Mouse (Mus musculus) stomach, embryonic 15.5 days (tissue): ENCODE data around the gene Myo5a. TPM values are rescaled to one million over a fixed set of nuclear protein-coding genes. Genes with fewer than 3 reads are reported as not detected.

Experiments
- ATAC-seq: fragments of 200-750 bp; cut with Nextera tagmentation; 2 replicates; pipeline ENCODE4 v1.8.0; 2017; ENCODE audit warnings: low read depth, moderate number of reproducible peaks, moderate TSS enrichment; ENCODE audit not compliant: insufficient read depth, low FRiP score
- H3K27ac ChIP-seq: fragments of 300-500 bp; sonication (generic); 2 replicates; pipeline ENCODE4 v1.5.1; 2015; ENCODE audit warnings: mild to moderate bottlenecking, inconsistent platforms
- H3K27me3 ChIP-seq: fragments of 300-500 bp; sonication (generic); replicated peaks from 2 replicates; pipeline ENCODE4 v1.6.1; 2015; ENCODE audit warnings: inconsistent platforms
- H3K36me3 ChIP-seq: fragments of 300-500 bp; sonication (generic); 2 replicates; pipeline ENCODE4 v1.6.1; 2015; ENCODE audit warnings: inconsistent platforms
- H3K4me1 ChIP-seq: fragments of 300-500 bp; sonication (generic); 2 replicates; pipeline ENCODE4 v1.6.1; 2015; ENCODE audit warnings: inconsistent platforms
- H3K4me2 ChIP-seq: fragments of 300-500 bp; sonication (generic); 2 replicates; pipeline ENCODE4 v1.6.1; 2015; ENCODE audit warnings: mild to moderate bottlenecking, inconsistent platforms
- H3K4me3 ChIP-seq: fragments of 300-500 bp; sonication (generic); replicated peaks from 2 replicates; pipeline ENCODE4 v1.5.1; 2015; ENCODE audit warnings: inconsistent platforms
- H3K9ac ChIP-seq: fragments of 300-500 bp; sonication (generic); 2 replicates; pipeline ENCODE4 v1.6.1; 2015; ENCODE audit warnings: inconsistent platforms
- H3K9me3 ChIP-seq: fragments of 300-500 bp; sonication (generic); 2 replicates; pipeline ENCODE4 v1.6.1; 2016; ENCODE audit warnings: inconsistent platforms
- WGBS: fragments of 180-500 bp; shearing (Covaris S2); methylation state at CpG from one replicate; pipeline ENCODE4 v1.1.7; 2015; 5-methylcytosine and 5-hydroxymethylcytosine counted together
- polyA plus RNA-seq: library from polyadenylated mRNA; unstranded; fragments of >200 nt; fragmentation: Nextera tagmentation; extraction: Ambion mirVana; gene quantifications from 2 replicates; pipeline ENCODE4 v1.2.1, GENCODE M21; 2015

Gene Myo5a
- polyA plus RNA-seq, 1 experiment from 2014 or later = 11.5 TPM

DNA sequence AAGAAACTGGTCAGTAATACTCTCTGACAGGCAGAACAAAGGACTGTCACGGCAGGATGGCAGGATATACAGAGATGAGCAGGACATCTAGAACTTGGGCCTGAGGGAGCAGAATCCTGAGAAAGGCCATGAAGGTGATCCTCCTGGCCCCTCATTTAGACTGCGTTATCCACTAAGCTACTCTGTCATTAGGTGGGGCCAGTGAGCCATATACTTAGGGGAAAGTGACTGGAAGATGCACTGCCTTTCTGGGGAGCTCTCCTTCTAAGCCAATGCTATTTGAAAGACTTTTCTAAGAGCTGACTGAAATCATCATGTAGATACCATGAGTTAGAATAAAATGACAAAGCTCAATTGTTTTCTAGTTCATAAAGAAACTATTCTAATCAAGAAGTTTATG lies 139.5 kb downstream of the Myo5a start:
- no peak overlapping the region for H3K4me3 ChIP-seq
- no peak for ATAC-seq
- no peak overlapping the region for H3K9ac ChIP-seq
- H3K4me2 ChIP-seq = no peak overlapping the region
- no peaks in the 10 kb centered on the region for H3K27me3 ChIP-seq
- 0 out of 2 replicates have a peak, but pooled peaks cover 3% of the 10 kb centered on the region for H3K36me3 ChIP-seq
- no peaks in the 10 kb centered on the region for H3K4me1 ChIP-seq
- H3K9me3 ChIP-seq = no peaks in the 10 kb centered on the region
- no peak overlapping the region for H3K27ac ChIP-seq
- 74% methylated on average over 2 of the region's 2 CpGs for WGBS

DNA sequence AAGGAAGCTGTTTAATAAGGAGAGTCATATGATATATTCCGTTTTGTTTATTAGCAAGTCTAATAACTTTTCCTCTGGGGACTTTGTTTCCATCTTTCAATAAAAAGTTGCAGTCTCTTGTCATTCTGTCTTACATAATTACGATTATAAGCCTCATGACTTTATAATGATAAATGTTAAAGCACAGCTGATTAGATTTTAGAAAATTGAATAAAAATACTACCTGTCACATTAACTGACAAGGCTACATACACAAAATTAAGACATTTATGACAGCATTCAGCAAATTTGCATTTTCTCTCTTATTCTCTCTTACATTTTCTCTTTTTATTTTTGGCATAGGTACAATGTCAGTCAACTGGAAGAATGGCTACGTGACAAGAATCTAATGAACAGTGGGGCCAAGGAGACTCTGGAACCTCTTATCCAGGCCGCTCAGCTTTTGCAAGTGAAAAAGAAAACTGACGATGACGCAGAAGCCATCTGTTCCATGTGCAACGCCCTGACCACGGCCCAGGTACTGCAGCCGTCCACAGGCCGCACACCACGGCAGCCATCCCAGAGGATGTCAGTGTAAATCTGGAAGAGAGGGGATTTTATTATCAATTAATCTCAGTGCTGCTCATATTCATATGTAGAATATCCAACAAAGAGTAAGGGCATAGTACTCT lies 144.1 kb downstream of the Myo5a start:
- Histone ChIP-seq H3K4me2 (no peak overlapping the region), H3K4me3 (no peak overlapping the region), H3K36me3 (0 out of 2 replicates have a peak, but pooled peaks cover 3% of the 10 kb centered on the region), H3K27me3 (no peaks in the 10 kb centered on the region), H3K9me3 (no peaks in the 10 kb centered on the region), H3K9ac (no peak overlapping the region), H3K4me1 (no peaks in the 10 kb centered on the region), H3K27ac (no peak overlapping the region)
- ATAC-seq = no peak
- WGBS = 93% methylated on average over 11 of the region's 11 CpGs

DNA sequence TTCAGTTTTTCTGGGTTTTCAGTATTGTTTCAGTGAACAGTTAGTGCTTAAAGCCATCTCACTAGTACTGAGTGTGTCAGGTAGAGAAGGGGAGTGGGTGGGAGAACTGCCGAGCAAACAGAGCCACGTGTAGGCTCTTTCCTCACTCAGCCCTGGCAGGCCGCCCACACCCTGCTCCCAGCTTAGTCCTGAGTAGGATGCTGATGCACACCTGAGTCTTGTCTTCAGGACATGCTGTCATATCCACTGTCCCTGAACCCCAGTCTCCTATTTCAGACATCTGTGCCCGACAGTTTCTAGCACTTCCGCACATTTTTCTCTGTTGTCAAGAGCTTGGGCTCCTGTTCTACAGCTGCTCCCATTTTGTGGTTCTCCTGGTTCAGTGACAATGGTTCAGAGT lies 149.1 kb downstream of the Myo5a start:
- H3K9me3 ChIP-seq = no peaks in the 10 kb centered on the region
- H3K36me3 ChIP-seq = 0 out of 2 replicates have a peak, but pooled peaks cover 3% of the 10 kb centered on the region
- no peaks in the 10 kb centered on the region for H3K27me3 ChIP-seq
- H3K27ac ChIP-seq = no peak overlapping the region
- H3K9ac ChIP-seq = no peak overlapping the region
- H3K4me1 ChIP-seq = no peaks in the 10 kb centered on the region
- H3K4me3 ChIP-seq = no peak overlapping the region
- WGBS = 71% methylated on average over 5 of the region's 5 CpGs
- no peak overlapping the region for H3K4me2 ChIP-seq
- no peak for ATAC-seq

DNA sequence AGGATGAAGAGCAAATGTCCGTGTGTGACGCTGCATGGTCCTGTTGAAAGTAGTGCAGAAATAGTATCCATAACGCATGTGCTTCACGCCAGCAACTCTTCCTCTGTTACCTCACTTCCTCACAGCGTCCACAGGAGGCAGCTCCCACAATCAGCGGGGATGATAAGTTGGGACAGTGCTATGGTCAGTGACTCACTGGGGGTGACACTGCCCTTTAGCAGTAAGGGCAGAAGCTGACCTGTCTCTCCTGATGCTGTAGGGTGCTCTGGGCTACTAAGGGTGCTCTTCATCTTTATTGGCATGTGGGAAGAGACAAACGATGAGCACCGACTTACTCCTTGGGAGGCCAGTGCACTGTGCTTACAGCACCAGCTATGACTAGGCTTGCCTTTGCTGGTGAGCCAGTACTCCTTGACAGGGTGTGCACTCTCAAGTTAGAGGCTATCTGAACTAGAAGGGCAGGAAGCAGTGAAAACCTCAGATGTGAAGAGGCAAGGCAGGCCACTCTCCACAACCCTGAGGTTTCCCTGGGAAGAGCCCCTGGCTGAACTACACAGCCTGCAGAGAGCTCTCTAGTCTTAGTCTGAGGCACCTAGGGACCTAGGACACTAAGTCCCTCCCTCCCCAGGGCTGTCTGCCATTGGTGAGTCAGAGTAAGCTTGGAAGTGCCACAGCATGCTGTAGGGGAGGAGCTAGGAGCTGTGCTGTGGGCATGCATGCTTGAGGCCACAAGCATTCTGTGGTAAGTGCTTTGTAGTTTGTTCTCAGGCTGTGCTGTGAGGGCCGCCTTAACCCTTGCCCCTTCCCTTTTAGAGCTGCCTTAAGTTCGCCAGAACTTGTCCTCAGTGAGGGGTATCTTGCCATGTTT lies 150.8 kb downstream of the Myo5a start:
- no peaks in the 10 kb centered on the region for H3K4me1 ChIP-seq
- no peak overlapping the region for H3K27ac ChIP-seq
- H3K36me3 ChIP-seq = no peaks in the 10 kb centered on the region
- H3K9ac ChIP-seq = no peak overlapping the region
- no peak overlapping the region for H3K4me2 ChIP-seq
- no peaks in the 10 kb centered on the region for H3K9me3 ChIP-seq
- no peaks in the 10 kb centered on the region for H3K27me3 ChIP-seq
- ATAC-seq = peak; percentile 71
- no peak overlapping the region for H3K4me3 ChIP-seq
- WGBS = 55% methylated on average over 10 of the region's 10 CpGs

GRCm38 (mm10) chr9:75231841-75232746 lies 161.3 kb downstream of the Myo5a start, which contains the start of gene Myo5c:
Gene Myo5c (plus strand): TSS chr9:75232020.
- peak; percentile 62 for ATAC-seq
- Histone ChIP-seq H3K9me3 (no peaks in the 10 kb centered on the region), H3K27ac (peak within 1 kb of the TSS; percentile 63), H3K36me3 (no peaks in the 10 kb centered on the region), H3K4me1 (no peaks in the 10 kb centered on the region), H3K4me3 (peak within 1 kb of the TSS; percentile 55), H3K27me3 (peaks cover 6% of the 10 kb centered on the region; the same call in 1 of the 2 replicates), H3K9ac (peak within 1 kb of the TSS; percentile 56; the same call in 1 of the 2 replicates), H3K4me2 (peak within 1 kb of the TSS; percentile 68)
- 3% methylated on average over 48 of the region's 48 CpGs for WGBS

DNA sequence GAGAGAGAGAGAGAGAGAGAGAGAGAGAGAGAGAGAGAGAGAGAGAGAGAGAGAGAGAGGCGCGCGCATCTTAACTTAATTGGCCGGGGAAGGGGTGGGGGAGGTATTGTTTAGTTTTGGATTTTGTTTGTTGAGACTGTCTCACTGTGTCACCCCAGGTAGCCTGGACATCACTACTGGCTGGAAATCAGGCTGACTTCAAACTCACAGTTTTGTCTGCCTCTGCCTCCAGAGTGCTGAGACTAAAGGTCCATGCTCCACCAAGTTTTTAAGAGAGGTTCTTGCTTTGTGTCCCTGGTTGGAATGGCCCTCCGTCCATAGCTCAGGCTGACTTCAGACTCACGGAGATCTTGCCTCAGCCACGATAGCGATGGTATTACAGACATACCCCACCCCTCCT lies 162.0 kb downstream of the Myo5a start:
- no peaks in the 10 kb centered on the region for H3K9me3 ChIP-seq
- no peaks in the 10 kb centered on the region for H3K4me1 ChIP-seq
- no peak for ATAC-seq
- WGBS = 34% methylated on average over 8 of the region's 8 CpGs
- H3K36me3 ChIP-seq = no peaks in the 10 kb centered on the region
- H3K4me2 ChIP-seq = peak overlapping the region; percentile 36
- H3K9ac ChIP-seq = no peak overlapping the region
- H3K4me3 ChIP-seq = peak overlapping the region; percentile 17; the same call in 1 of the 2 replicates
- H3K27me3 ChIP-seq = peaks cover 6% of the 10 kb centered on the region; the same call in 1 of the 2 replicates
- no peak overlapping the region for H3K27ac ChIP-seq

DNA sequence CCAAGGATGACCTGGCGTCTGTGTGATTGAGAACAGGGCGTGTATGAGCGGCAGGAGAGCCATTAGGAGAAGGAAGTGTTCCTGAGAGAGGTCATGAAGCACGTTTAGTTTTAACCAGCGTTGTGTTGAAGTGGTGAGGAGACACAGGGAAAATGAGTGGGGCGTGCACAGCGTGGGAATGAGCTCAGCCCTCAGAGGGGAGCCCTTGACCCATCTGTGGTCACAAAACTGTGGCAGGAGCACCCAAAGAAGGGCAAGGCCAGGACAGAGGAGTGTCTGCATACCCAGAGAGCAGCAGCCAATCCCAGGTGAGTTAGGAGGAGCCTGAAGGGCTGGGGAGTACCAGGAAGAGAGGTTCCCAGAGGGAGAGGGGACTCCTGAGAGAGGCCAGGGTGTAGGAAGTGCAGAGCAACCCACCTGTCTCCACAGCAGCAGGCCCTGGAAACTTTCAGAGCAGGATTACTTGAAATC lies 163.5 kb downstream of the Myo5a start:
- Histone ChIP-seq H3K4me3 (no peak overlapping the region), H3K9me3 (no peaks in the 10 kb centered on the region), H3K4me2 (peak overlapping the region; percentile 36), H3K4me1 (no peaks in the 10 kb centered on the region), H3K9ac (no peak overlapping the region), H3K36me3 (no peaks in the 10 kb centered on the region), H3K27me3 (peaks cover 6% of the 10 kb centered on the region; the same call in 1 of the 2 replicates), H3K27ac (peak overlapping the region; percentile 87)
- 28% methylated on average over 7 of the region's 7 CpGs for WGBS
- peak; percentile 82 for ATAC-seq

DNA sequence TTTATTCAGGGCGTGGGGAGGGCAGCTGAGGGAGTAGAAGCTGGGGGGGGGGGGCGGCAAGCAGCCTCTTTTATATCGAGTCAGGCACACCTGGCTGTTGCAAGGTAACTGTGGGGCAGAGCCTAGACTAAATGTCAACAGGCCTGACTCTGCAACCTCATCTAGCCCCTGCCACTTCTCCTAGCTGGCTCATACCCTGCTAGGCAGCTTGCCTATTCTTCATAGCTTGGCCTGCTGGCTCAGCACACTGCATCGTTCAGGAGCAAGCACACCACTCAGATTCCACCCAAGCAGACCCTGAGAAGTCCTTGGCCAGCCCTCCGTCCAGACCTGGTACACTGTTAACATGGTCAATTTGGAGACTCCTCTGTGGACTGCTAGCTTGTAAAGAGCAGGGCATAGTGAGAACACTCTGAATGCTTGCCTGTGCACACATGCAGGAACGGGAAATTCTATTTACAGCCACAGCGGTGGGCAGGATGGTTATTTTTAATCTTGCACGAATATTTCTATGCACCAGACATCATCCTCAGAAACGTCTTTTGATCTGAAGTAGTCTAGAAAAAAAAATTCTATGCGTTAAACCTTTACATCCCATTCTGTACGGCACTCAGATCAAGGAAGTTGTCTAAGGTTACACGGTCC lies 164.3 kb downstream of the Myo5a start:
- Histone ChIP-seq H3K9ac (no peak overlapping the region), H3K27ac (peak overlapping the region; percentile 87), H3K4me1 (no peaks in the 10 kb centered on the region), H3K4me3 (no peak overlapping the region), H3K27me3 (peaks cover 6% of the 10 kb centered on the region; the same call in 1 of the 2 replicates), H3K9me3 (no peaks in the 10 kb centered on the region), H3K36me3 (no peaks in the 10 kb centered on the region), H3K4me2 (peak overlapping the region; percentile 36; the same call in 1 of the 2 replicates)
- 61% methylated on average over 12 of the region's 12 CpGs for WGBS
- no peak for ATAC-seq

GRCm38 (mm10) chr9:75235696-75236095 lies 164.9 kb downstream of the Myo5a start:
- WGBS = 47% methylated on average over 2 of the region's 2 CpGs

DNA sequence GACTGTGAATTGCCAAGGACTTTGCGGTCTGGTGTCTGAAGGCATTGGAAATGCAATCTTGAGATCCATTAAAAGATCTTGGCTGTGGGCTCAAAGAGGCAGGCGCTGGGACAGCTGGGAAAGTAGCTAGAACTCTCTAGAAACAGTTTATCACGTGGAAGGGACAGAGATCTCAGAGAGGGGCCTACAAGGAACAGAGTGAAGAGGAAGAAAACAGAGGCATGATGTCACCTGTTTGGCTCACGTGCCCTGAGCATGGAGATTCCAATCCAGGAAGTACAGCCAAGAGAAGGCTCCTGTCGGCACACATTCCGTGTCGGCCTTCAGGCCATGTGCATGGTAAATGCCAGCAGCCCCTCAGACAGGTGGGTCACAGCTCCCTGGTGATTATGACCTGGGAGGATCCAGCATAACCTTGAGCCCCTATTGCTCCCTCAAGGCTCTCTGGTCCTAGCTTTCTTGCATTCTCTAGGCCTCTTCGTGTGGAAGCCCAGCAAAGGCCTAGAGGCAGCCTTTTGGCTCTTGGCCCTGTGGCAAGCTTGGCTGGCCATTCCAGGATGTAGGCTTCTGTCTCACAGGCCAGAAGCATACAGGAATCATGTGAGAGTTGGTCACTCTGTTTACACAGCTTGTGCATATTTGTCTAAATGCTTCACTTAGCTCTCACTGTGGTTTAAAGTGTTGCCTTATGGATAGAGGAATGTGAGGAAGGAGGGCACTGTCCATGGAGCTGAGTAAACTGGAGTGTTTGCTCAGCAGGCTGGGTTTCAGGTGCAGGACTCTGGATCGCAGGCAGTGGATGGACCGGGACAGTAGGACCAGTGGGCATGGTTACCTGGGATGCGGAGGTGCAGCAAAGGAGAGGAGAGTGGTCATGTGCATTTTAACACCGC lies 165.8 kb downstream of the Myo5a start:
- 70% methylated on average over 12 of the region's 12 CpGs for WGBS
- peak; percentile 68 for ATAC-seq
- H3K4me1 ChIP-seq = no peaks in the 10 kb centered on the region
- peaks cover 6% of the 10 kb centered on the region; the same call in 1 of the 2 replicates for H3K27me3 ChIP-seq
- H3K27ac ChIP-seq = peak overlapping the region; percentile 78
- H3K4me2 ChIP-seq = no peak overlapping the region
- no peak overlapping the region for H3K4me3 ChIP-seq
- no peak overlapping the region for H3K9ac ChIP-seq
- no peaks in the 10 kb centered on the region for H3K36me3 ChIP-seq
- no peaks in the 10 kb centered on the region for H3K9me3 ChIP-seq

More at GRCm38 (mm10) chr9:75235696-75236095, 164.9 kb downstream of the Myo5a start:
- peaks cover 6% of the 10 kb centered on the region; the same call in 1 of the 2 replicates for H3K27me3 ChIP-seq
- H3K27ac ChIP-seq = peak overlapping the region; percentile 78
- no peak for ATAC-seq
- H3K4me2 ChIP-seq = no peak overlapping the region
- H3K36me3 ChIP-seq = no peaks in the 10 kb centered on the region
- no peaks in the 10 kb centered on the region for H3K9me3 ChIP-seq
- no peak overlapping the region for H3K4me3 ChIP-seq
- no peak overlapping the region for H3K9ac ChIP-seq
- no peaks in the 10 kb centered on the region for H3K4me1 ChIP-seq
